Mouse (Mus musculus): Measurements from ENCODE around the gene Sipa1l2. TPM values are rescaled to one million over a fixed set of nuclear protein-coding genes. Genes with fewer than 3 reads are reported as not detected.
A peak's percentile ranks its signal among the peaks of the same experiment; 100 is the strongest.

The Sipa1l2 gene
- polyA plus RNA-seq, 1 experiment from 2014 or later: 11.6 TPM

- no peak overlapping the region for H3K27ac ChIP-seq (ENCODE audit: low read depth, low read length)
- ATAC-seq (ENCODE audit: insufficient read depth, low FRiP score, low TSS enrichment) (no peak), DNase-seq (ENCODE audit: low spot score) (no peak)
- H3K9ac ChIP-seq (ENCODE audit: low read length): no peak overlapping the region
- no peak overlapping the region for H3K4me3 ChIP-seq (ENCODE audit: low read depth, low read length)
- H3K4me1 ChIP-seq (ENCODE audit: control insufficient read depth, insufficient read depth, low read length): peaks cover 6% of the 10 kb centered on the region; the same call in 1 of the 2 replicates
- H3K36me3 ChIP-seq (ENCODE audit: control insufficient read depth, insufficient read depth, low read length): no peaks in the 10 kb centered on the region; the same call in 1 of the 2 replicates
- H3K27me3 ChIP-seq (ENCODE audit: control insufficient read depth, insufficient read depth, low read length): no peaks in the 10 kb centered on the region
- no peaks in the 10 kb centered on the region for H3K9me3 ChIP-seq (ENCODE audit: control insufficient read depth, low read length)
- no peak overlapping the region for H3K4me2 ChIP-seq (ENCODE audit: low read depth)
- 51% methylated on average over 7 of the region's 7 CpGs for WGBS
Observed at GRCm38 (mm10) chr8:125484530-125485196, 84.9 kb downstream of the Sipa1l2 start.

- H3K4me3 ChIP-seq (ENCODE audit: low read depth, low read length): no peak overlapping the region
- DNase-seq (ENCODE audit: low spot score) (no peak), ATAC-seq (ENCODE audit: insufficient read depth, low FRiP score, low TSS enrichment) (no peak)
- no peaks in the 10 kb centered on the region for H3K9me3 ChIP-seq (ENCODE audit: control insufficient read depth, low read length)
- no peaks in the 10 kb centered on the region for H3K27me3 ChIP-seq (ENCODE audit: control insufficient read depth, insufficient read depth, low read length)
- 71% methylated on average over 5 of the region's 5 CpGs for WGBS
- H3K4me1 ChIP-seq (ENCODE audit: control insufficient read depth, insufficient read depth, low read length): peaks cover 6% of the 10 kb centered on the region; the same call in 1 of the 2 replicates
- H3K9ac ChIP-seq (ENCODE audit: low read length): no peak overlapping the region
- H3K4me2 ChIP-seq (ENCODE audit: low read depth): no peak overlapping the region
- H3K27ac ChIP-seq (ENCODE audit: low read depth, low read length): no peak overlapping the region
- no peaks in the 10 kb centered on the region; the same call in 1 of the 2 replicates for H3K36me3 ChIP-seq (ENCODE audit: control insufficient read depth, insufficient read depth, low read length)
Observed at GRCm38 (mm10) chr8:125482491-125483096, 87.0 kb downstream of the Sipa1l2 start.

- Histone ChIP-seq H3K9me3 (ENCODE audit: control insufficient read depth, low read length) (no peaks in the 10 kb centered on the region), H3K9ac (ENCODE audit: low read length) (no peak overlapping the region), H3K4me3 (ENCODE audit: low read depth, low read length) (no peak overlapping the region), H3K27me3 (ENCODE audit: control insufficient read depth, insufficient read depth, low read length) (no peaks in the 10 kb centered on the region), H3K4me2 (ENCODE audit: low read depth) (no peak overlapping the region), H3K27ac (ENCODE audit: low read depth, low read length) (no peak overlapping the region), H3K4me1 (ENCODE audit: control insufficient read depth, insufficient read depth, low read length) (no peaks in the 10 kb centered on the region), H3K36me3 (ENCODE audit: control insufficient read depth, insufficient read depth, low read length) (no peaks in the 10 kb centered on the region)
- WGBS: 90% methylated on average over 12 of the region's 12 CpGs
- DNase-seq (ENCODE audit: low spot score): no peak
- no peak for ATAC-seq (ENCODE audit: insufficient read depth, low FRiP score, low TSS enrichment)
Observed at GRCm38 (mm10) chr8:125474876-125475275, 94.7 kb downstream of the Sipa1l2 start.

GRCm38 (mm10) chr8:125471374-125471773 is 98.2 kb downstream of the Sipa1l2 start:
- no peak overlapping the region for H3K4me3 ChIP-seq (ENCODE audit: low read depth, low read length)
- WGBS: 72% methylated on average over 9 of the region's 9 CpGs
- H3K9ac ChIP-seq (ENCODE audit: low read length): no peak overlapping the region
- no peaks in the 10 kb centered on the region for H3K27me3 ChIP-seq (ENCODE audit: control insufficient read depth, insufficient read depth, low read length)
- ATAC-seq (ENCODE audit: insufficient read depth, low FRiP score, low TSS enrichment) (no peak), DNase-seq (ENCODE audit: low spot score) (no peak)
- H3K4me2 ChIP-seq (ENCODE audit: low read depth): no peak overlapping the region
- no peaks in the 10 kb centered on the region for H3K36me3 ChIP-seq (ENCODE audit: control insufficient read depth, insufficient read depth, low read length)
- no peaks in the 10 kb centered on the region for H3K4me1 ChIP-seq (ENCODE audit: control insufficient read depth, insufficient read depth, low read length)
- H3K9me3 ChIP-seq (ENCODE audit: control insufficient read depth, low read length): no peaks in the 10 kb centered on the region
- H3K27ac ChIP-seq (ENCODE audit: low read depth, low read length): no peak overlapping the region

- WGBS: 26% methylated on average over 6 of the region's 6 CpGs
- H3K9me3 ChIP-seq (ENCODE audit: control insufficient read depth, low read length): no peaks in the 10 kb centered on the region
- no peak overlapping the region for H3K9ac ChIP-seq (ENCODE audit: low read length)
- ATAC-seq (ENCODE audit: insufficient read depth, low FRiP score, low TSS enrichment): peak; percentile 45; the same call in 1 of the 2 replicates
- H3K27me3 ChIP-seq (ENCODE audit: control insufficient read depth, insufficient read depth, low read length): no peaks in the 10 kb centered on the region
- peak; percentile 48 for DNase-seq (ENCODE audit: low spot score)
- no peak overlapping the region for H3K27ac ChIP-seq (ENCODE audit: low read depth, low read length)
- no peak overlapping the region for H3K4me3 ChIP-seq (ENCODE audit: low read depth, low read length)
- H3K4me1 ChIP-seq (ENCODE audit: control insufficient read depth, insufficient read depth, low read length): peaks cover 11% of the 10 kb centered on the region
- H3K36me3 ChIP-seq (ENCODE audit: control insufficient read depth, insufficient read depth, low read length): no peaks in the 10 kb centered on the region
- H3K4me2 ChIP-seq (ENCODE audit: low read depth): no peak overlapping the region
Observed at GRCm38 (mm10) chr8:125465156-125465821, 104.3 kb downstream of the Sipa1l2 start.

- Histone ChIP-seq H3K9ac (ENCODE audit: low read length) (no peak overlapping the region), H3K9me3 (ENCODE audit: control insufficient read depth, low read length) (no peaks in the 10 kb centered on the region), H3K27me3 (ENCODE audit: control insufficient read depth, insufficient read depth, low read length) (no peaks in the 10 kb centered on the region), H3K27ac (ENCODE audit: low read depth, low read length) (no peak overlapping the region), H3K4me2 (ENCODE audit: low read depth) (no peak overlapping the region), H3K4me3 (ENCODE audit: low read depth, low read length) (no peak overlapping the region), H3K4me1 (ENCODE audit: control insufficient read depth, insufficient read depth, low read length) (peaks cover 11% of the 10 kb centered on the region), H3K36me3 (ENCODE audit: control insufficient read depth, insufficient read depth, low read length) (no peaks in the 10 kb centered on the region)
- ATAC-seq (ENCODE audit: insufficient read depth, low FRiP score, low TSS enrichment) (no peak), DNase-seq (ENCODE audit: low spot score) (no peak)
- 63% methylated on average over 7 of the region's 7 CpGs for WGBS
Observed at GRCm38 (mm10) chr8:125462901-125463300, 106.7 kb downstream of the Sipa1l2 start.

GRCm38 (mm10) chr8:125461504-125461903 is 108.1 kb downstream of the Sipa1l2 start:
- H3K4me2 ChIP-seq (ENCODE audit: low read depth): no peak overlapping the region
- DNase-seq (ENCODE audit: low spot score): no peak
- peaks cover 11% of the 10 kb centered on the region for H3K4me1 ChIP-seq (ENCODE audit: control insufficient read depth, insufficient read depth, low read length)
- H3K27ac ChIP-seq (ENCODE audit: low read depth, low read length): no peak overlapping the region
- H3K27me3 ChIP-seq (ENCODE audit: control insufficient read depth, insufficient read depth, low read length): no peaks in the 10 kb centered on the region
- ATAC-seq (ENCODE audit: insufficient read depth, low FRiP score, low TSS enrichment): no peak
- 90% methylated on average over 1 of the region's 1 CpGs for WGBS
- H3K9ac ChIP-seq (ENCODE audit: low read length): no peak overlapping the region
- H3K4me3 ChIP-seq (ENCODE audit: low read depth, low read length): no peak overlapping the region
- no peaks in the 10 kb centered on the region for H3K9me3 ChIP-seq (ENCODE audit: control insufficient read depth, low read length)
- no peaks in the 10 kb centered on the region for H3K36me3 ChIP-seq (ENCODE audit: control insufficient read depth, insufficient read depth, low read length)

- 14% methylated on average over 6 of the region's 6 CpGs for WGBS
- no peak for ATAC-seq (ENCODE audit: insufficient read depth, low FRiP score, low TSS enrichment)
- no peak for DNase-seq (ENCODE audit: low spot score)
- Histone ChIP-seq H3K4me1 (ENCODE audit: control insufficient read depth, insufficient read depth, low read length) (peaks cover 6% of the 10 kb centered on the region), H3K27ac (ENCODE audit: low read depth, low read length) (no peak overlapping the region), H3K36me3 (ENCODE audit: control insufficient read depth, insufficient read depth, low read length) (no peaks in the 10 kb centered on the region), H3K9ac (ENCODE audit: low read length) (no peak overlapping the region), H3K4me2 (ENCODE audit: low read depth) (no peak overlapping the region), H3K27me3 (ENCODE audit: control insufficient read depth, insufficient read depth, low read length) (no peaks in the 10 kb centered on the region), H3K4me3 (ENCODE audit: low read depth, low read length) (no peak overlapping the region), H3K9me3 (ENCODE audit: control insufficient read depth, low read length) (no peaks in the 10 kb centered on the region)
Observed at GRCm38 (mm10) chr8:125460602-125461001, 109.0 kb downstream of the Sipa1l2 start.

Data from neural tube, embryonic 11.5 days (tissue).